Mouse (Mus musculus) activated CD4-positive, CD25-positive, alpha-beta regulatory T cell (primary cell): ENCODE data around the gene Zfp64. TPM values are rescaled to one million over a fixed set of nuclear protein-coding genes. Genes with fewer than 3 reads are reported as not detected.

Experiments
- polyA plus RNA-seq, 2 experiments: library from polyadenylated mRNA; unstranded; fragments of 100-300 nt; shearing (Covaris generic); gene quantifications; one replicate each; pipeline ENCODE4 v1.2.1; 2017

Gene Zfp64
- 10 to 100 TPM; 29.0 to 37.1 TPM for polyA plus RNA-seq

DNA sequence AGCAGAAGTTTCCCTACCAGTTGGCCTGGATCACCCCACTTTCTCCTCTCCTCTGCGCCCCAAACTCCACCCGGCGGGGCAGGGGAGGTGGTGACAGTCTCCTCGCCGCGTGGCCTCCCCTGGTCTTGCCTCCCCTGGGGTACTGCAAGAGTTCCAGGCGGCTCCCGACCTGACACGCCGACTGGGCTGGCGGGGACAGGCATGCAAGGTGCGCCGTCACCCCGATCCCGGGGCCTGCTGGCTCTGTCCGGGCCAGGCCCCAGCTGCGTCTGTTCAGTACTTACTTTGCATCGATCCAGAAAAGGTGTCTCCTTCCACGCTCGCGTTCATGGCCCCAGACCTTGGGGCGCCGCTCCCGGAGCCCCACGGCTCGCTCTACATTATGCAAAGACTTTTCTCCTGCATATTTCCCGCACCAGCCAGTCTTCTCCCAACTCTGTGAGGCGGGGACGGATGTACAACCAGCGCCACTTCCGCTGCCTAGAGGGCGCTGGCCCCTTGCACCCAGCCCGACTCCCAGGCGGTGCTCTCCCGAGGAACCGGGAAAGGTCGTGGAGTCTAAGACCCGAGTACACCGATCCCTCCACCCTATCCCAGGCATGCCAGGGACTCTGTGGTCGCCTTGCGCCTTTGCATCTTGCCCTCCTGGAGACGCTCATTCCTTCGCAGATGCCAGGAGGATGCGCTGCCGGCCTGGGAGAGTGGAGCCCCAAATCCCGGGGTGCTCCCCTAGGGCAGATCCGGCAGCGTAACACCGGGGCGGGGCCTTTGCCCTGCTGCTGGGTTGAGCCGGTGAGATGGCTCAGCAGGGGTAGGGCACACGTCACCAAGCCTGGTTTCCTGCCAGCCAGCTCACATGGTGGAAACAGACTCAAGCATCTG is at the start of gene Zfp64:
Gene Zfp64, minus strand, starts transcription at position 753 of the 882 bp plus-strand sequence.

Other genes starting within 250 kb of the Zfp64 start
- 10 to 100 TPM; 16.0 to 20.5 TPM for gene Atp9a, start 213.2 kb downstream of the Zfp64 start, polyA plus RNA-seq
- under 1 TPM in 1 of 2 experiments, not detected in 1; 0.76 TPM for gene Sall4, start 187.6 kb downstream of the Zfp64 start, polyA plus RNA-seq